Mouse (Mus musculus): ENCODE measurements around the gene Edf1.

DNA sequence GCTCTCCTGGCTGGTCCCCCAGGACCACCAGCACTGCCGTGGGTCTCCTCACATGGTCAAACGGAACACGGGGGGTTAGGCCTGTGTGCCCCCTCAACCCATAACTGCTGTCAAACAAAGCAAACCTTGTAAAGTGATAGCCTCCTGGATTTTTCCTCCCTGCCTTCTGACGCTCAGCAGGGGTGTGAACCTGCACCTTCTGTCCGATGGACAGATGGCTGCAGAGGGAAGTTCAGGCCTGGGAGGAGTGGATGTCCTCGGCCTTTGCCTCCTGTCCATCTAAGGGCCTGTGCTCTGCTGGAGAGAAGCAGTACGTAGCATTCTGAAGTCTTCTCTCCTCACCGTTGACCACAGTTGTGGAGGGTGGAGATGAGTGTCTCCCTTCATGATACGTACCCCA lies 4.3 kb downstream of the Edf1 start:
- TF ChIP-seq GATA1 (IDR thresholded peaks at IDR 0.05; ENCODE audit: low read length): no peak
- TF ChIP-seq TAL1 (IDR thresholded peaks at IDR 0.05; ENCODE audit: low read length): no peak
